Mouse (Mus musculus) kidney, embryonic 14.5 days (tissue): ENCODE data around the gene Chil1. TPM values are rescaled to one million over a fixed set of nuclear protein-coding genes. Genes with fewer than 3 reads are reported as not detected.

Experiments used
- ATAC-seq: fragments of 200-750 bp; cut with Nextera tagmentation; 2 replicates; pipeline ENCODE4 v1.8.0; 2017; ENCODE audit warnings: moderate number of reproducible peaks, mild to moderate bottlenecking, moderate TSS enrichment, moderate library complexity; ENCODE audit not compliant: low FRiP score, low TSS enrichment
- H3K27ac ChIP-seq: fragments of 300-500 bp; sonication (generic); 2 replicates; pipeline ENCODE4 v1.5.1; 2014; ENCODE audit warnings: low read depth, mild to moderate bottlenecking, low read length, moderate library complexity, mixed read lengths
- H3K27me3 ChIP-seq: fragments of 300-500 bp; sonication (generic); 2 replicates; pipeline ENCODE4 v1.6.1; 2014; ENCODE audit warnings: mild to moderate bottlenecking, low read length; ENCODE audit not compliant: control insufficient read depth, insufficient read depth
- H3K36me3 ChIP-seq: fragments of 300-500 bp; sonication (generic); 2 replicates; pipeline ENCODE4 v1.6.1; 2014; ENCODE audit warnings: low read length, mixed read lengths; ENCODE audit not compliant: control insufficient read depth, insufficient read depth
- H3K4me1 ChIP-seq: fragments of 300-500 bp; sonication (generic); 2 replicates; pipeline ENCODE4 v1.6.1; 2014; ENCODE audit warnings: low read length, mixed read lengths; ENCODE audit not compliant: control insufficient read depth, insufficient read depth
- H3K4me2 ChIP-seq: fragments of 300-500 bp; sonication (generic); replicated peaks from 2 replicates; pipeline ENCODE4 v1.6.1; 2014; ENCODE audit warnings: low read depth, mild to moderate bottlenecking, low read length
- H3K4me3 ChIP-seq: fragments of 300-500 bp; sonication (generic); 2 replicates; pipeline ENCODE4 v1.5.1; 2014; ENCODE audit warnings: mild to moderate bottlenecking, low read length
- H3K9ac ChIP-seq: fragments of 300-500 bp; sonication (generic); 2 replicates; pipeline ENCODE4 v1.6.1; 2014; ENCODE audit warnings: low read depth, mild to moderate bottlenecking, low read length, moderate library complexity
- H3K9me3 ChIP-seq: fragments of 300-500 bp; sonication (generic); 2 replicates; pipeline ENCODE4 v1.6.1; 2016; ENCODE audit warnings: low read length; ENCODE audit not compliant: control insufficient read depth
- WGBS: fragments of 180-500 bp; shearing (Covaris S2); extraction: QIAGEN DNeasy Blood & Tissue Kit; methylation state at CpG from one replicate; pipeline ENCODE4 v1.1.7; 2014; 5-methylcytosine and 5-hydroxymethylcytosine counted together
- polyA plus RNA-seq: library from polyadenylated mRNA; unstranded; fragments of >200 nt; fragmentation: Nextera tagmentation; extraction: Ambion mirVana; gene quantifications from 2 replicates; pipeline ENCODE4 v1.2.1, GENCODE M21; 2014

The Chil1 gene
- polyA plus RNA-seq, 1 experiment from 2014 or later: 1.6 TPM

GRCm38 (mm10) chr1:134197325-134197982, 15.5 kb downstream of the Chil1 start:
- no peak overlapping the region for H3K9ac ChIP-seq
- no peaks in the 10 kb centered on the region for H3K36me3 ChIP-seq
- no peak overlapping the region for H3K4me2 ChIP-seq
- no peak overlapping the region for H3K4me3 ChIP-seq
- H3K27me3 ChIP-seq: no peaks in the 10 kb centered on the region; the same call in 1 of the 2 replicates
- H3K9me3 ChIP-seq: no peaks in the 10 kb centered on the region
- peaks cover 32% of the 10 kb centered on the region for H3K4me1 ChIP-seq
- H3K27ac ChIP-seq: no peak overlapping the region
- no peak for ATAC-seq
- 85% methylated on average over 15 of the region's 15 CpGs for WGBS

GRCm38 (mm10) chr1:134198197-134198995, 16.4 kb downstream of the Chil1 start:
- H3K9me3 ChIP-seq: no peaks in the 10 kb centered on the region
- no peaks in the 10 kb centered on the region for H3K36me3 ChIP-seq
- no peaks in the 10 kb centered on the region for H3K27me3 ChIP-seq
- no peak overlapping the region for H3K9ac ChIP-seq
- 80% methylated on average over 12 of the region's 12 CpGs for WGBS
- H3K4me3 ChIP-seq: no peak overlapping the region
- H3K4me2 ChIP-seq: no peak overlapping the region
- no peak for ATAC-seq
- H3K27ac ChIP-seq: no peak overlapping the region
- H3K4me1 ChIP-seq: peaks cover 27% of the 10 kb centered on the region

- no peak for ATAC-seq
- Histone ChIP-seq H3K4me1 (peaks cover 8% of the 10 kb centered on the region), H3K36me3 (no peaks in the 10 kb centered on the region), H3K9ac (no peak overlapping the region), H3K27ac (no peak overlapping the region), H3K4me3 (no peak overlapping the region), H3K4me2 (no peak overlapping the region), H3K9me3 (no peaks in the 10 kb centered on the region), H3K27me3 (no peaks in the 10 kb centered on the region)
- WGBS: 61% methylated on average over 2 of the region's 2 CpGs
Measured at GRCm38 (mm10) chr1:134200481-134200880, 18.5 kb downstream of the Chil1 start.

GRCm38 (mm10) chr1:134200998-134201686, 19.2 kb downstream of the Chil1 start:
- no peak overlapping the region for H3K9ac ChIP-seq
- no peak overlapping the region for H3K4me2 ChIP-seq
- H3K4me1 ChIP-seq: peaks cover 1% of the 10 kb centered on the region; the same call in 1 of the 2 replicates
- no peak overlapping the region for H3K27ac ChIP-seq
- H3K9me3 ChIP-seq: no peaks in the 10 kb centered on the region
- 90% methylated on average over 6 of the region's 6 CpGs for WGBS
- no peak overlapping the region for H3K4me3 ChIP-seq
- no peaks in the 10 kb centered on the region for H3K27me3 ChIP-seq
- no peak for ATAC-seq
- no peaks in the 10 kb centered on the region for H3K36me3 ChIP-seq

GRCm38 (mm10) chr1:134201751-134202420, 19.9 kb downstream of the Chil1 start:
- no peaks in the 10 kb centered on the region for H3K27me3 ChIP-seq
- 51% methylated on average over 3 of the region's 3 CpGs for WGBS

GRCm38 (mm10) chr1:134204230-134204629, 22.3 kb downstream of the Chil1 start:
- no peak overlapping the region for H3K9ac ChIP-seq
- no peak overlapping the region for H3K27ac ChIP-seq
- H3K36me3 ChIP-seq: no peaks in the 10 kb centered on the region
- H3K27me3 ChIP-seq: no peaks in the 10 kb centered on the region
- H3K9me3 ChIP-seq: no peaks in the 10 kb centered on the region
- no peaks in the 10 kb centered on the region for H3K4me1 ChIP-seq
- no peak overlapping the region for H3K4me3 ChIP-seq
- no peak for ATAC-seq
- no peak overlapping the region for H3K4me2 ChIP-seq
- WGBS: 94% methylated on average over 13 of the region's 13 CpGs

More at GRCm38 (mm10) chr1:134201751-134202420, 19.9 kb downstream of the Chil1 start:
- no peak for ATAC-seq
- Histone ChIP-seq H3K4me2 (no peak overlapping the region), H3K9ac (no peak overlapping the region), H3K36me3 (no peaks in the 10 kb centered on the region), H3K27ac (no peak overlapping the region), H3K9me3 (no peaks in the 10 kb centered on the region), H3K4me1 (no peaks in the 10 kb centered on the region), H3K4me3 (no peak overlapping the region)

- no peaks in the 10 kb centered on the region for H3K36me3 ChIP-seq
- no peaks in the 10 kb centered on the region for H3K4me1 ChIP-seq
- no peak for ATAC-seq
- WGBS: 53% methylated on average over 9 of the region's 9 CpGs
- H3K4me2 ChIP-seq: no peak overlapping the region
- H3K9me3 ChIP-seq: no peaks in the 10 kb centered on the region
- H3K27me3 ChIP-seq: no peaks in the 10 kb centered on the region
- no peak overlapping the region for H3K4me3 ChIP-seq
- no peak overlapping the region for H3K9ac ChIP-seq
- H3K27ac ChIP-seq: no peak overlapping the region
Measured at GRCm38 (mm10) chr1:134205296-134206018, 23.5 kb downstream of the Chil1 start.

GRCm38 (mm10) chr1:134206085-134206484, 24.1 kb downstream of the Chil1 start:
- Histone ChIP-seq H3K4me1 (peaks cover 4% of the 10 kb centered on the region), H3K27ac (no peak overlapping the region), H3K36me3 (no peaks in the 10 kb centered on the region), H3K4me2 (no peak overlapping the region), H3K9me3 (no peaks in the 10 kb centered on the region), H3K4me3 (no peak overlapping the region), H3K27me3 (no peaks in the 10 kb centered on the region), H3K9ac (no peak overlapping the region)
- 38% methylated on average over 5 of the region's 5 CpGs for WGBS
- no peak for ATAC-seq
